Comparison of ENCODE assay signal across 16 mouse cellular contexts in the genomic region with DNA sequence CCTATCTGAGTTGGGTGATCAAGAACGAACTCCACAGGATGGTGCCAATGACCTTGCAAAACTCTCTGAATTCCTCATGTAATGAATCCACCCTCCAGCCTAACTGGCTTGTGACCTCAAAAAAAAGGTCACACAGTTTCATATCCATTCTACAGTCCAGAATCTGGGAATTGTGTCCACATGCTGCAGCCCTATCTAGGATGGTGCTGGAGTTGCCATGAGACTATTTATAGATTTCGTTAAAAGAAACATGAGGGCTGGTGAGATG.
"Had no signal": no experiment of that assay in that cellular context is flagged by ENCODE, and none has a peak within 500 bp of the region (broad histone marks: within the 10 kb centered on the region; RNA-seq: fewer than 3 reads in every experiment).

No protein-coding gene starts in this region.

- H3K27me3 ChIP-seq: midbrain, embryonic 12.5 days; neural tube, embryonic 13.5 days; neural tube, embryonic 15.5 days; stomach, embryonic 15.5 days had no signal

- H3K27ac ChIP-seq: midbrain, embryonic 10.5 days; midbrain, embryonic 12.5 days; neural tube, embryonic 13.5 days; neural tube, embryonic 15.5 days; stomach, embryonic 15.5 days; stomach, postnatal 0 days had no signal

- H3K9me3 ChIP-seq: midbrain, embryonic 12.5 days; neural tube, embryonic 13.5 days; neural tube, embryonic 15.5 days; stomach, embryonic 15.5 days had no signal

- H3K4me1 ChIP-seq: midbrain, embryonic 10.5 days; midbrain, embryonic 12.5 days; neural tube, embryonic 13.5 days; neural tube, embryonic 15.5 days; stomach, embryonic 15.5 days had no signal

- ATAC-seq: midbrain, embryonic 16.5 days had no signal

- H3K9ac ChIP-seq: lung, embryonic 14.5 days; midbrain, embryonic 12.5 days; neural tube, embryonic 13.5 days; neural tube, embryonic 15.5 days; stomach, embryonic 15.5 days had no signal

- H3K4me3 ChIP-seq: midbrain, embryonic 10.5 days; midbrain, embryonic 12.5 days; myocyte; neural tube, embryonic 13.5 days; neural tube, embryonic 15.5 days; stomach, embryonic 15.5 days had no signal

- DNase-seq: lung, adult 18-20 months; lung, embryonic 14.5 days; lung, postnatal 10 days; lung, postnatal 4 days; midbrain, embryonic 14.5 days; right cerebral cortex, postnatal 14 days; thymus, postnatal 14 days; thymus, postnatal 36 days had no signal

- H3K36me3 ChIP-seq: midbrain, embryonic 10.5 days; midbrain, embryonic 12.5 days; neural tube, embryonic 13.5 days; neural tube, embryonic 15.5 days; stomach, embryonic 15.5 days had no signal

- H3K4me2 ChIP-seq: lung, embryonic 14.5 days; midbrain, embryonic 12.5 days; neural tube, embryonic 13.5 days; neural tube, embryonic 15.5 days; stomach, embryonic 15.5 days had no signal
